Mouse (Mus musculus): Measurements from ENCODE around the gene N4bp2.

DNA sequence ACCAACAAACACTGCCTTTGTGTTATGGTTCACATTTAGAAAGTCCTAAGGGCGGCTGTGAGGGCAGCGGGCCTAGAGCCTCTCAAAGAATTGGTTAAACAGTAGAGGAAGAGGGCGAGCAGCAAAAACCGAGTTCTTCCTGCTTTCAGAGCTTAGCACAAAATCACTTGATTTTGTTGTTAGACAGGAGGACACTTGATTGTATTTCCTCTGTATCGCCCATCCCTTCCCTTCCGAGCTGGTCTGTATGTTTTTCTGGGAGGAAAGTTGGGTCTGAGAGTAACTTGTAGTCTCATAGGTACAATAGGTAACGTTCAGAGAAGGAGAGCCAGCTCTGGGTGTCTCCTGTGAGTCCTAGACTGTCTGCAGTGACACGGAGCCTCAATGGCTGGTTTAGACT is 63.8 kb downstream of the N4bp2 start:
- TF ChIP-seq GATA1 (IDR thresholded peaks at IDR 0.05; ENCODE audit: borderline replicate concordance, low read length), result no peak
- TF ChIP-seq FLI1 (IDR thresholded peaks at IDR 0.05; ENCODE audit: low read length), result no peak

Data from megakaryocyte, embryonic 14.5 days (primary cell).